Mouse (Mus musculus) midbrain, embryonic 16.5 days (tissue): ENCODE data around the gene Snx10. TPM values are rescaled to one million over a fixed set of nuclear protein-coding genes. Genes with fewer than 3 reads are reported as not detected.

Experiments used
- ATAC-seq: fragments of 200-750 bp; cut with Nextera tagmentation; 2 replicates; pipeline ENCODE4 v1.8.0; 2017; ENCODE audit warnings: moderate TSS enrichment
- H3K27ac ChIP-seq: fragments of 300-500 bp; sonication (generic); 2 replicates; pipeline ENCODE4 v1.5.1; 2014; ENCODE audit warnings: mild to moderate bottlenecking, low read length, mixed read lengths
- H3K27me3 ChIP-seq: fragments of 300-500 bp; sonication (generic); 2 replicates; pipeline ENCODE4 v1.6.1; 2014; ENCODE audit warnings: low read depth, low read length, mixed read lengths; ENCODE audit not compliant: control insufficient read depth, insufficient read depth
- H3K36me3 ChIP-seq: fragments of 300-500 bp; sonication (generic); 2 replicates; pipeline ENCODE4 v1.6.1; 2014; ENCODE audit warnings: mild to moderate bottlenecking, low read length, moderate library complexity, mixed read lengths; ENCODE audit not compliant: control insufficient read depth, insufficient read depth
- H3K4me1 ChIP-seq: fragments of 300-500 bp; sonication (generic); 2 replicates; pipeline ENCODE4 v1.6.1; 2014; ENCODE audit warnings: mild to moderate bottlenecking, low read length, mixed read lengths; ENCODE audit not compliant: control insufficient read depth, insufficient read depth
- H3K4me2 ChIP-seq: fragments of 300-500 bp; sonication (generic); 2 replicates; pipeline ENCODE4 v1.6.1; 2014; ENCODE audit warnings: mild to moderate bottlenecking, low read length, mixed read lengths
- H3K4me3 ChIP-seq: fragments of 300-500 bp; sonication (generic); 2 replicates; pipeline ENCODE4 v1.5.1; 2014; ENCODE audit warnings: low read depth, mild to moderate bottlenecking, low read length, moderate library complexity, mixed read lengths
- H3K9ac ChIP-seq: fragments of 300-500 bp; sonication (generic); 2 replicates; pipeline ENCODE4 v1.6.1; 2014; ENCODE audit warnings: low read depth, low read length, mixed read lengths
- H3K9me3 ChIP-seq: fragments of 300-500 bp; sonication (generic); replicated peaks from 2 replicates; pipeline ENCODE4 v1.6.1; 2014; ENCODE audit warnings: mild to moderate bottlenecking, low read length, mixed read lengths; ENCODE audit not compliant: control insufficient read depth, poor library complexity, severe bottlenecking
- WGBS: fragments of 180-500 bp; shearing (Covaris S2); extraction: QIAGEN DNeasy Blood & Tissue Kit; methylation state at CpG from one replicate; pipeline ENCODE4 v1.1.7; 2014; 5-methylcytosine and 5-hydroxymethylcytosine counted together
- polyA plus RNA-seq: library from polyadenylated mRNA; unstranded; fragments of >200 nt; fragmentation: Nextera tagmentation; extraction: Ambion mirVana; gene quantifications from 2 replicates; pipeline ENCODE4 v1.2.1, GENCODE M21; 2015

Snx10 gene
- polyA plus RNA-seq, 1 experiment from 2014 or later, result 68.9 TPM

- Histone ChIP-seq H3K9me3 (no peaks in the 10 kb centered on the region), H3K4me1 (no peaks in the 10 kb centered on the region), H3K4me2 (no peak overlapping the region), H3K36me3 (no peaks in the 10 kb centered on the region), H3K4me3 (no peak overlapping the region), H3K27ac (no peak overlapping the region), H3K27me3 (no peaks in the 10 kb centered on the region), H3K9ac (no peak overlapping the region)
- WGBS, result 81% methylated on average over 8 of the region's 8 CpGs
- no peak for ATAC-seq
Observed at GRCm38 (mm10) chr6:51497321-51498111, 26.2 kb upstream of the Snx10 start.

GRCm38 (mm10) chr6:51505671-51506070, 18.0 kb upstream of the Snx10 start:
- H3K27me3 ChIP-seq, result no peaks in the 10 kb centered on the region
- no peak overlapping the region for H3K4me3 ChIP-seq
- H3K9me3 ChIP-seq, result no peaks in the 10 kb centered on the region
- H3K4me2 ChIP-seq, result no peak overlapping the region
- H3K9ac ChIP-seq, result no peak overlapping the region
- H3K36me3 ChIP-seq, result no peaks in the 10 kb centered on the region
- H3K27ac ChIP-seq, result no peak overlapping the region
- H3K4me1 ChIP-seq, result peaks cover 6% of the 10 kb centered on the region; the same call in 1 of the 2 replicates
- WGBS, result 81% methylated on average over 1 of the region's 1 CpGs
- ATAC-seq, result no peak

- Histone ChIP-seq H3K36me3 (no peaks in the 10 kb centered on the region), H3K4me2 (no peak overlapping the region), H3K27me3 (no peaks in the 10 kb centered on the region), H3K9me3 (no peaks in the 10 kb centered on the region), H3K27ac (no peak overlapping the region), H3K4me1 (peaks cover 6% of the 10 kb centered on the region; the same call in 1 of the 2 replicates), H3K4me3 (no peak overlapping the region), H3K9ac (no peak overlapping the region)
- WGBS, result 61% methylated on average over 2 of the region's 2 CpGs
- ATAC-seq, result no peak
Observed at GRCm38 (mm10) chr6:51507556-51507955, 16.1 kb upstream of the Snx10 start.

- H3K4me1 ChIP-seq, result peaks cover 6% of the 10 kb centered on the region; the same call in 1 of the 2 replicates
- peak overlapping the region; percentile 72 for H3K27ac ChIP-seq
- H3K4me3 ChIP-seq, result peak overlapping the region; percentile 32
- no peaks in the 10 kb centered on the region for H3K36me3 ChIP-seq
- H3K27me3 ChIP-seq, result no peaks in the 10 kb centered on the region
- WGBS, result 22% methylated on average over 18 of the region's 18 CpGs
- peak overlapping the region; percentile 62 for H3K9ac ChIP-seq
- no peaks in the 10 kb centered on the region for H3K9me3 ChIP-seq
- H3K4me2 ChIP-seq, result peak overlapping the region; percentile 58
- ATAC-seq, result peak; percentile 89
Observed at GRCm38 (mm10) chr6:51508750-51509648, 14.7 kb upstream of the Snx10 start.

- H3K27ac ChIP-seq, result no peak overlapping the region
Observed at GRCm38 (mm10) chr6:51510094-51510493, 13.6 kb upstream of the Snx10 start.

GRCm38 (mm10) chr6:51510946-51511345, 12.8 kb upstream of the Snx10 start:
- no peak overlapping the region for H3K4me2 ChIP-seq
- WGBS, result 42% methylated on average over 1 of the region's 1 CpGs
- no peak overlapping the region for H3K4me3 ChIP-seq
- no peaks in the 10 kb centered on the region for H3K36me3 ChIP-seq
- H3K27ac ChIP-seq, result no peak overlapping the region
- H3K9ac ChIP-seq, result no peak overlapping the region
- no peaks in the 10 kb centered on the region for H3K27me3 ChIP-seq
- H3K9me3 ChIP-seq, result no peaks in the 10 kb centered on the region
- no peak for ATAC-seq
- H3K4me1 ChIP-seq, result peaks cover 6% of the 10 kb centered on the region; the same call in 1 of the 2 replicates

More at GRCm38 (mm10) chr6:51510094-51510493, 13.6 kb upstream of the Snx10 start:
- H3K9ac ChIP-seq, result no peak overlapping the region
- H3K36me3 ChIP-seq, result no peaks in the 10 kb centered on the region
- no peaks in the 10 kb centered on the region for H3K9me3 ChIP-seq
- no peak overlapping the region for H3K4me2 ChIP-seq
- no peak overlapping the region for H3K4me3 ChIP-seq
- 26% methylated on average over 5 of the region's 5 CpGs for WGBS
- ATAC-seq, result no peak
- H3K4me1 ChIP-seq, result peaks cover 6% of the 10 kb centered on the region; the same call in 1 of the 2 replicates
- H3K27me3 ChIP-seq, result no peaks in the 10 kb centered on the region

- WGBS, result 84% methylated on average over 3 of the region's 3 CpGs
- no peak overlapping the region for H3K4me2 ChIP-seq
- ATAC-seq, result no peak
- no peaks in the 10 kb centered on the region for H3K27me3 ChIP-seq
- no peak overlapping the region for H3K9ac ChIP-seq
- no peak overlapping the region for H3K27ac ChIP-seq
- H3K36me3 ChIP-seq, result no peaks in the 10 kb centered on the region
- H3K9me3 ChIP-seq, result no peaks in the 10 kb centered on the region
- peaks cover 5% of the 10 kb centered on the region; the same call in 1 of the 2 replicates for H3K4me1 ChIP-seq
- no peak overlapping the region for H3K4me3 ChIP-seq
Observed at GRCm38 (mm10) chr6:51513745-51514144, 10.0 kb upstream of the Snx10 start.

GRCm38 (mm10) chr6:51514860-51515259, 8.8 kb upstream of the Snx10 start:
- WGBS, result 89% methylated on average over 7 of the region's 7 CpGs
- Histone ChIP-seq H3K27ac (no peak overlapping the region), H3K9me3 (no peaks in the 10 kb centered on the region), H3K27me3 (no peaks in the 10 kb centered on the region), H3K36me3 (no peaks in the 10 kb centered on the region), H3K4me1 (no peaks in the 10 kb centered on the region), H3K4me3 (no peak overlapping the region), H3K4me2 (no peak overlapping the region), H3K9ac (no peak overlapping the region)
- ATAC-seq, result no peak
